Mouse (Mus musculus) thymus, adult 2 months (tissue): ENCODE data around the gene Peli1.

ENCODE experiments used
- CTCF ChIP-seq: fragments of 200-500 bp; IDR thresholded peaks from 2 replicates; pipeline ENCODE4 v1.5.1; 2012; ENCODE audit warnings: mild to moderate bottlenecking, control low read depth, low read length, moderate library complexity, borderline replicate concordance; ENCODE audit not compliant: control insufficient read depth, poor library complexity, insufficient read depth; ENCODE audit errors: extremely low read depth
- POLR2A ChIP-seq: fragments of 200-500 bp; IDR thresholded peaks from 2 replicates; pipeline ENCODE4 v1.6.1; 2012; ENCODE audit warnings: mild to moderate bottlenecking, low read length, control low read depth, moderate library complexity; ENCODE audit not compliant: control insufficient read depth, poor library complexity, insufficient read depth; ENCODE audit errors: extremely low read depth

- no peak for TF ChIP-seq CTCF
- no peak for TF ChIP-seq POLR2A
Observed at GRCm38 (mm10) chr11:21175063-21175462, 84.0 kb downstream of the Peli1 start.
